Mouse (Mus musculus) small intestine, adult 2 months (tissue): ENCODE results near the gene Scp2d1. TPM values are rescaled to one million over a fixed set of nuclear protein-coding genes. Genes with fewer than 3 reads are reported as not detected.

Experiments
- H3K27ac ChIP-seq: fragments of 200-500 bp; 2 replicates; pipeline ENCODE4 v1.5.1; 2012; ENCODE audit warnings: low read depth, low read length, control low read depth, inconsistent platforms; ENCODE audit not compliant: insufficient read depth
- H3K27me3 ChIP-seq: fragments of 200-500 bp; 2 replicates; pipeline ENCODE4 v1.6.1; 2012; ENCODE audit warnings: mild to moderate bottlenecking, moderate library complexity, low read length, inconsistent platforms; ENCODE audit not compliant: control insufficient read depth, insufficient read depth
- H3K36me3 ChIP-seq: fragments of 200-500 bp; 2 replicates; pipeline ENCODE4 v1.6.1; 2012; ENCODE audit warnings: mild to moderate bottlenecking, low read length, control low read depth, inconsistent platforms; ENCODE audit not compliant: control insufficient read depth, insufficient read depth
- H3K4me1 ChIP-seq: fragments of 200-500 bp; 2 replicates; pipeline ENCODE4 v1.6.1; 2012; ENCODE audit warnings: low read length, inconsistent platforms, mixed read lengths; ENCODE audit not compliant: control insufficient read depth, insufficient read depth, insufficient read length
- H3K4me3 ChIP-seq: fragments of 200-500 bp; 2 replicates; pipeline ENCODE4 v1.5.1; 2012; ENCODE audit warnings: low read depth, mild to moderate bottlenecking, control low read depth, inconsistent platforms, low read length, moderate library complexity
- CTCF ChIP-seq: fragments of 200-500 bp; IDR thresholded peaks from 2 replicates; pipeline ENCODE4 v1.5.1; 2012; ENCODE audit warnings: low read depth, mild to moderate bottlenecking, control low read depth, inconsistent platforms, low read length, moderate library complexity, mixed read lengths; ENCODE audit not compliant: insufficient replicate concordance, insufficient read length; ENCODE audit errors: extremely low read depth
- POLR2A ChIP-seq: fragments of 200-500 bp; IDR thresholded peaks from 2 replicates; pipeline ENCODE4 v1.6.1; 2012; ENCODE audit warnings: low read depth, mild to moderate bottlenecking, control low read depth, inconsistent platforms, low read length, moderate library complexity
- WGBS: fragments of 180-500 bp; shearing (Covaris S2); methylation state at CpG from one replicate; pipeline ENCODE4 v1.1.7; 2018; 5-methylcytosine and 5-hydroxymethylcytosine counted together
- polyA plus RNA-seq: library from polyadenylated mRNA; depleted of rRNA; stranded (reverse); fragments of >200 nt; gene quantifications from 2 replicates; pipeline ENCODE4 v1.2.3, GENCODE M21; 2012

Gene Scp2d1
- polyA plus RNA-seq, 1 experiment, result not detected

DNA sequence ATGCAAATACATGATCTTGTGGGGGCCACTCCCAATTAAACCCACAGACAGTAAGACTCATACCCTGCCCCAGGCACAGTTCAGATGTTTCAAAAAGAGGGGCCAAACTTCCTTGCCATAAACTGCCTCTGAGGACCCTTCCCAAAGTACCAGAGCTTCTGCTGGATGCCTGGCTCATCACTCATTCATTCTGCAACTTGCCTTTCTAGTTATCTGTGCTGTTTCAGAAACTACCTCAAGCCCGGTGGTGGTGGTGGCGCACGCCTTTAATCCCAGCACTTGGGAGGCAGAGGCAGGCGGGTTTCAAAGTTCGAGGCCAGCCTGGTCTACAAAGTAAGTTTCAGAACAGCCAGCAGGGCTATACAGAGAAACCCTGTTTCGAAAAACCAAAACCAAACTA, 39.6 kb upstream of the Scp2d1 start:
- TF ChIP-seq CTCF (no peak), POLR2A (no peak)
- WGBS, result 92% methylated on average over 6 of the region's 6 CpGs
- Histone ChIP-seq H3K27me3 (no peaks in the 10 kb centered on the region), H3K4me1 (no peaks in the 10 kb centered on the region), H3K36me3 (no peaks in the 10 kb centered on the region), H3K4me3 (no peak overlapping the region), H3K27ac (no peak overlapping the region)

GRCm38 (mm10) chr2:144791671-144792294, 31.7 kb upstream of the Scp2d1 start:
- no peak overlapping the region for H3K4me3 ChIP-seq
- no peaks in the 10 kb centered on the region for H3K4me1 ChIP-seq
- TF ChIP-seq CTCF (no peak), POLR2A (no peak)
- WGBS, result 79% methylated on average over 14 of the region's 14 CpGs
- no peaks in the 10 kb centered on the region for H3K36me3 ChIP-seq
- no peaks in the 10 kb centered on the region for H3K27me3 ChIP-seq
- H3K27ac ChIP-seq, result no peak overlapping the region

DNA sequence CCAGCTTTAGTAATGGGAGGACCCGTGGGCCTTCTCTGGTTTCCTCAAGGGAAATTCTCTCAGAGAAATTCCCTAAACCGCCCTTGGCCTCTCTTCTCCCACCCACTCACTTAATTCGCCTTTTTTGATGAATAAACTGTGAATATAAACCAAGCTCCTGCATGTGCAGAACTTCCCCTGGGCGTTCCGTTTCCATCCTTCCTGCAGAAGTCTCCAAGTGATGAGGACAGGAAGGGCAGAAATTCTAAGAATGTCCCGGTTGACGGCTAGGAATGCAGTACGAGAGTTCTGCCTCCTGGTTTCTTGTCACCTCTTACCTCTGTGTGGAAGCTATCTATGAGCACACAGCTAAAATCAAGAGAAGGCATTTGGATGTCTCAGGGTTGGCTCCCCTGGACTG, 25.9 kb upstream of the Scp2d1 start:
- H3K36me3 ChIP-seq, result no peaks in the 10 kb centered on the region
- WGBS, result 68% methylated on average over 8 of the region's 8 CpGs
- H3K4me1 ChIP-seq, result no peaks in the 10 kb centered on the region
- no peak for TF ChIP-seq POLR2A
- TF ChIP-seq CTCF, result no peak
- no peak overlapping the region for H3K27ac ChIP-seq
- no peaks in the 10 kb centered on the region; the same call in 1 of the 2 replicates for H3K27me3 ChIP-seq
- H3K4me3 ChIP-seq, result no peak overlapping the region

DNA sequence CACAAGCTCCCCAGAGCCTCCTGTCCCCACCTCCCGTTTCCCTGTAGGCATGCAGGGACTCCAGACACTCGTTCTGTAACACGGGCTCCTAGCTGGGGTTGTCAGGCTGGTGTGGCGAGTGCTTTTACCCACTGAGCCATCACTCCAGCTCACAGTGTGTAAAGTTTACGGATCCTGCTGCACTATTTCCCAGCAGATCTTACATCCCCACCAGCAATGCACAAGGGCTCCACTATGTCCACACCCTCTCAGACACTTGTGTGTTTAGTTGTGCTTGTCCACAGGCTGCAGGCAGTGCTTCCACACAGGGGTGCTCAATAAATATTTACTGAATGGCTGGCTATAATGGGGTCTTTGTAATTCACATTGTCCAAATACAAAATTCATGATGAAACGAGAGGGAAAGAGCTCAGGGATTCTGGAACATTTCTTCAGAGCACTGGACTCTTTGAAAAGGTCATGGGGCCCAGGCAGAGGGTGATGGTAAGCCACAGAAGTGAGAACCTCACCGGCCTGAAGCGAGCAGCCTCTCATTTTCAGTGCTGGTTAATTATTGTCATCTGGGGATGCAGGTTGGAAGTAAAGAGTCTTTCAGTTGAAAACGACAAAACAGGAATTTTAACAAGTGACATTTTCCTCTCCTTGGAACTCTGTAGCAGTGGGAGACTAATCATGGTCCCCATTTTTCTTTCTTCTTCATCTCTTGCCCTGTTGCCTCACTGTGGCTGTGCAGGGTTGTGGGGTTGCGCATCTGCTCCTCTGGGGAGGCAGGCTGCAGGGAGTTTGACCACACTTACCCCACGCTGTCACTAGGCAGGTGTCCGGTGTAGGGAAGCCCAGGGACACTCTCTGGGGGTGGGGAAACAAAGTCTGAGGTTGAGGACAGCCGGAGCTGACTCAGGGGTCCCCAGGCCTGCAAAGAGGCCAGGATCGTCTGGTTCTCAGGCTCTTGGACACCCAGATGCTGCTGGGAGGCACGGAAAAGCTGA, 15.4 kb upstream of the Scp2d1 start:
- TF ChIP-seq POLR2A (no peak), CTCF (no peak)
- Histone ChIP-seq H3K36me3 (no peaks in the 10 kb centered on the region), H3K27ac (0 out of 2 replicates have a peak overlapping the region, but pooled peaks have one; percentile 7), H3K27me3 (no peaks in the 10 kb centered on the region), H3K4me1 (no peaks in the 10 kb centered on the region), H3K4me3 (no peak overlapping the region)
- WGBS, result 43% methylated on average over 15 of the region's 15 CpGs

- TF ChIP-seq CTCF, result no peak
- no peak for TF ChIP-seq POLR2A
- no peak overlapping the region for H3K4me3 ChIP-seq
- H3K27ac ChIP-seq, result no peak overlapping the region
- H3K27me3 ChIP-seq, result no peaks in the 10 kb centered on the region
- 75% methylated on average over 8 of the region's 8 CpGs for WGBS
- no peaks in the 10 kb centered on the region for H3K4me1 ChIP-seq
- H3K36me3 ChIP-seq, result no peaks in the 10 kb centered on the region
Observed at GRCm38 (mm10) chr2:144828457-144828985, 5.1 kb downstream of the Scp2d1 start.

DNA sequence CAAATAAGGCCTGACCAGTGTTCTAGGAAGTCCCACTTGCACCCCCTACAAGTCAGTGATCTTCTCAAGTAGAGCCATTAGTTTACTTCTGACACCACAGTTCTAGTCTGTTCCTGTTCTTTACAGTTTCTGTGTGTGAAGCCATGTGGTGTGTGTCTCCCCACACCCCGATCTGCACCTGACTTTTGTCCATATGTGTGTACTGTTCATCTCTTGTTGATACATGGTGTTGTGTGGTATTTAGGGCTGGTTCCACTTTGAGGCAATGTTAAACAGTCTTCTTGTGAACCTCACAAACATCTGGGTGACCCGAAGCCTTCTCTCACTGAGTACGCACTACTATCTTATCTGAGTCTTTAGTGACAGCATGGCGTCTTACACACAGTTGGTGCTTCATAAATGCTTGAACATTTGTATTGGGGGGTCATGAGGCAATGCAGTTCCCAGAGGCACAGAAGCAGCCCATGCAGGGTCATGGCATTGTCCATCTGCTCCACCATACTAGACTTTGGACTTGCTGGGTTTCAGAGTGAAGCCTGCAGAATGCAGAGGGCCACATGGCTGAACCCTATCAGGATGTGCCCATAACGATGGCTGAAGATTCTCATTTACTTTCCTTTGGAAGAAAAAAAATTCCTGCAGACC, 13.3 kb downstream of the Scp2d1 start:
- H3K36me3 ChIP-seq, result no peaks in the 10 kb centered on the region
- H3K4me3 ChIP-seq, result no peak overlapping the region
- no peaks in the 10 kb centered on the region for H3K27me3 ChIP-seq
- 60% methylated on average over 5 of the region's 5 CpGs for WGBS
- no peak overlapping the region for H3K27ac ChIP-seq
- TF ChIP-seq CTCF (no peak), POLR2A (no peak)
- peaks cover 2% of the 10 kb centered on the region; the same call in 1 of the 2 replicates for H3K4me1 ChIP-seq
